Mouse (Mus musculus) limb, embryonic 11.5 days (tissue): ENCODE results near the gene Cldn18. TPM values are rescaled to one million over a fixed set of nuclear protein-coding genes. Genes with fewer than 3 reads are reported as not detected.

Source experiments
- ATAC-seq: fragments of 200-750 bp; cut with Nextera tagmentation; 2 replicates; pipeline ENCODE4 v1.8.0; 2017; ENCODE audit warnings: low read depth; ENCODE audit not compliant: insufficient number of reproducible peaks, low FRiP score, low TSS enrichment
- DNase-seq: peaks from one replicate; pipeline ENCODE4 v3.0.0-alpha.2; 2015; ENCODE audit warnings: low spot score
- H3K27ac ChIP-seq: fragments of 300-500 bp; sonication (generic); replicated peaks from 2 replicates; pipeline ENCODE4 v1.5.1; 2014; ENCODE audit warnings: low read depth, mild to moderate bottlenecking, low read length
- H3K27me3 ChIP-seq: fragments of 300-500 bp; sonication (generic); 2 replicates; pipeline ENCODE4 v1.6.1; 2014; ENCODE audit warnings: mild to moderate bottlenecking, low read length, mixed read lengths; ENCODE audit not compliant: control insufficient read depth, insufficient read depth
- H3K36me3 ChIP-seq: fragments of 300-500 bp; sonication (generic); 2 replicates; pipeline ENCODE4 v1.6.1; 2014; ENCODE audit warnings: mild to moderate bottlenecking, low read length, moderate library complexity, mixed read lengths; ENCODE audit not compliant: control insufficient read depth, insufficient read depth
- H3K4me1 ChIP-seq: fragments of 300-500 bp; sonication (generic); 2 replicates; pipeline ENCODE4 v1.6.1; 2014; ENCODE audit warnings: low read length, mixed read lengths; ENCODE audit not compliant: control insufficient read depth, insufficient read depth
- H3K4me2 ChIP-seq: fragments of 300-500 bp; sonication (generic); 2 replicates; pipeline ENCODE4 v1.6.1; 2014; ENCODE audit warnings: low read depth, mild to moderate bottlenecking, moderate library complexity; ENCODE audit not compliant: severe bottlenecking
- H3K4me3 ChIP-seq: fragments of 300-500 bp; sonication (generic); 2 replicates; pipeline ENCODE4 v1.5.1; 2014; ENCODE audit warnings: low read depth, low read length
- H3K9ac ChIP-seq: fragments of 300-500 bp; sonication (generic); 2 replicates; pipeline ENCODE4 v1.6.1; 2014; ENCODE audit warnings: mild to moderate bottlenecking, low read length
- H3K9me3 ChIP-seq: fragments of 300-500 bp; sonication (generic); 2 replicates; pipeline ENCODE4 v1.6.1; 2016; ENCODE audit warnings: low read length; ENCODE audit not compliant: control insufficient read depth
- WGBS: fragments of 180-500 bp; shearing (Covaris S2); extraction: QIAGEN DNeasy Blood & Tissue Kit; methylation state at CpG from one replicate; pipeline ENCODE4 v1.1.7; 2014; 5-methylcytosine and 5-hydroxymethylcytosine counted together
- polyA plus RNA-seq: library from polyadenylated mRNA; unstranded; fragments of >200 nt; fragmentation: Nextera tagmentation; extraction: Ambion mirVana; gene quantifications from 2 replicates; pipeline ENCODE4 v1.2.1, GENCODE M21; 2014

Cldn18 gene
- polyA plus RNA-seq, result not detected in 2 replicates

DNA sequence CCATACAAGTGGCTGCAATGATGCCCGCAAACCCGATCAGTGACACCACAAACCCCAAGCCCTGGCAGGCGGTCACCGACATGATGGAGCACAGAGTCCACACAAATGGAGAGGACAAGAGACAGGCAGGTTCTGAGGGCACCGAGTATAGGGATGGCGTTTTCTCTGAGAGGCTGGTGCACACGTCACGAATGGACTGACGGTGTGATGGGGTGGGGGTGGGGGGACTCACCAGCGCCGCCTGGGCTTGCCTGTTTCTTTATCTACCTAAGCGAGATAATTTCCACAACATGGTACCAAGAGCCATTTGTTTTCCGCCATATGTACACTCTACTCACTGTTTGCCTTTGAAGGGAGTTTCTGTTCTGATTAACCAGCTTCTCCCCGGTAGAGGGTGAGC lies at the start of gene Cldn18:
Cldn18 (minus strand) TSS at position 134 of the 400 bp plus-strand sequence.
- Histone ChIP-seq H3K4me3 (no peak within 1 kb of the TSS), H3K9me3 (no peaks in the 10 kb centered on the region), H3K4me2 (no peak within 1 kb of the TSS), H3K4me1 (no peaks in the 10 kb centered on the region), H3K36me3 (no peaks in the 10 kb centered on the region), H3K9ac (no peak within 1 kb of the TSS), H3K27ac (no peak within 1 kb of the TSS), H3K27me3 (no peaks in the 10 kb centered on the region)
- no peak for DNase-seq
- no peak for ATAC-seq
- 94% methylated on average over 14 of the region's 14 CpGs for WGBS

DNA sequence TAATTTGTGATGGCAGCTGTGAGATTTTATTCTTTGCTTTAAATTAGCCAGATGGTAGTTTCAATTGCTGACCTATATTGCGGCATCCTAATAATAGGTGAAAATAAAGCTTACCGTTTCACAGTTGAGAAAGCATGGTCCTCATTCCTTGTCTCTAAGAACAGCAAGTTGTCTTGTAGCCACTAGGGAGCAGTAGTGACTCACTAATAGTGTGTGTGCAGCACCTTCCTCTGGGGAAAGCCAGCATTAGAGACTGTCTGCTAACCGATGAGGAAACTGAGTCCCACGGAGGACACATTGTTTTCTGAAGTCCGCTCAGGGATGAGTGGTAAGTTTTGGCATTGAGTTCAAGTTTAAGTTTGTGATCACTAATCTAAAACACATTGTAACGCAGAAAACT lies 46.5 kb upstream of the Cldn18 start:
- peak; percentile 25 for DNase-seq
- Histone ChIP-seq H3K27me3 (no peaks in the 10 kb centered on the region), H3K4me1 (no peaks in the 10 kb centered on the region), H3K27ac (no peak overlapping the region), H3K9me3 (no peaks in the 10 kb centered on the region), H3K9ac (no peak overlapping the region), H3K36me3 (no peaks in the 10 kb centered on the region), H3K4me3 (no peak overlapping the region), H3K4me2 (no peak overlapping the region)
- WGBS, result 72% methylated on average over 6 of the region's 6 CpGs
- ATAC-seq, result no peak

DNA sequence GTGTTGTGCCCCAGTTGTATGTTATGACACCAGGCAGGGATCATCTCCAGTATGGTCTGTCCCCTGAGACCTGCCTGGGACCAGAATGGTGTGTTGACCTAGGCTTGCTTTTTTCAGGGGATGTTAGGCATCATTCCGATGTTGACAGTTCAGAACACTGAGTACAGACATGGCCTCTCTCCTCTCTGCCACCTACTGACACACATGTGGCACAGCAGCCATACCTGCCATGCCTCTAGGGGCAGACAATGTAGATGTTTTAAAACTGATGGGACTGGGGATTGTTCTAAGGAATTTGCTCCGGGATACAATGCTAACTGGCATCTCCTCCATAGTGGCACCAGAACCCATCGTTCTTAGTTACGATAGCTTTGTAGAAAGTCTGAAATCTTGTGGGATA lies 33.2 kb upstream of the Cldn18 start:
- Histone ChIP-seq H3K4me3 (no peak overlapping the region), H3K36me3 (no peaks in the 10 kb centered on the region), H3K9ac (no peak overlapping the region), H3K27ac (no peak overlapping the region), H3K9me3 (no peaks in the 10 kb centered on the region), H3K27me3 (no peaks in the 10 kb centered on the region), H3K4me1 (no peaks in the 10 kb centered on the region), H3K4me2 (no peak overlapping the region)
- ATAC-seq (no peak), DNase-seq (peak; percentile 22)
- WGBS, result 85% methylated on average over 4 of the region's 4 CpGs

DNA sequence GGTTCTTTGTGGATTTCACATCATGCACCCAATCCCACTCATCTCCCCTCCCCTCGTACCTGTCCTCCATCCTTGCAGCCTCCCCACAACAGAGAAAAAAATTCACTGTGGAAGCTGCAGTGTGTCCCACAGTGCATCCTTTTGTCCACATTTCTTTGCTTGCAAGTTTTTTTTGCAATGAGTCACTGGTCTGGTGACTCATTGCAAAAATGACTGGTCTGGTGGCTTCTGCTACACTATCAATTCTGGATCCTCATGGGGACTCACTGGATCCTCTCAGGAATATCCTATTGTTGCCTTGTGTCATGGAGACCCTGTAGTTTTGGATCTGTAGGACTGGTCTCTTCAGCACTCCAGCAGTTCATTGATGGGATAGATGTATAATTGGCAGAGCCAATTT lies 31.2 kb upstream of the Cldn18 start:
- Histone ChIP-seq H3K27me3 (no peaks in the 10 kb centered on the region), H3K27ac (no peak overlapping the region), H3K4me3 (no peak overlapping the region), H3K4me1 (no peaks in the 10 kb centered on the region), H3K9me3 (no peaks in the 10 kb centered on the region), H3K36me3 (no peaks in the 10 kb centered on the region), H3K9ac (no peak overlapping the region), H3K4me2 (no peak overlapping the region)
- DNase-seq (no peak), ATAC-seq (no peak)
- 54% methylated on average over 1 of the region's 1 CpGs for WGBS

DNA sequence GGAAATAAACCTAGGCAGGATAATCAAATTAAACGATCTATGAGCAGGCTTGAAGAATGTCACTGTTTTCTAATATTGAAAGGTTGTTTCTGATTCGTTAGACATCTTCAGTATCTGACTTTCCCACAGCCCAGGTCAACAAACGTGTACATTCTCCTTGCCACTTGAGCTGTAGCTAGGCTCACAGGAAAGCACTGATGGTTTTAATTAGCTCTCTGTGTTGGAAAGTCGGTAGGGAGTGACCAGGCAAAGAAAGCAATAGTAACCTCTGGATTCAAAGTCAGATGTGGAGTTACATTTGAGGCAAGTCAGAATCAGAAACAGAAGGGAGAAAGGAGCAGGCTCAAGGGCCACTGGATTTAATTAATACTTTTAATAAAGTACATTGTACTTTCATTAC lies 30.7 kb upstream of the Cldn18 start:
- DNase-seq (no peak), ATAC-seq (no peak)
- H3K36me3 ChIP-seq, result no peaks in the 10 kb centered on the region
- no peaks in the 10 kb centered on the region for H3K4me1 ChIP-seq
- no peaks in the 10 kb centered on the region for H3K9me3 ChIP-seq
- no peak overlapping the region for H3K4me3 ChIP-seq
- H3K4me2 ChIP-seq, result no peak overlapping the region
- no peaks in the 10 kb centered on the region for H3K27me3 ChIP-seq
- no peak overlapping the region for H3K27ac ChIP-seq
- H3K9ac ChIP-seq, result no peak overlapping the region
- 23% methylated on average over 4 of the region's 4 CpGs for WGBS

DNA sequence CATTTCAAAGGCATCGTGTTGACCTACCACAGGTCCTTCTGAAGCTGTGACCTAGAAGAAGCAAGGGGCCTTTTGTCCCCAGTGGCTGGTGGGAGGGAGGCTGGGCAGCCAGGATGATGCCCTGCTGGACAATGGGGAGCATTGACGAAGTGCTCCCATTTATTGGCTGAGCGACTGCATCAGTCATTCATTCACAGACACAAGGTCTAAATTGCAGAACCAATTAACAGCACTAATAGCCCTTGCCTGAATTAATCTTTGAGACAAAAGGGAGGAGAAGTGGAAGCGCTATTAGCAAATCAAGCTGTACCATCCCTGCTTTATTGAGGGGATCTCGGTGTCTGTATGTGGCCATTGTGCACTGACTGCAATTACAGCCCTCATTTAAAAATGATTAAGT lies 27.5 kb upstream of the Cldn18 start:
- Histone ChIP-seq H3K4me3 (no peak overlapping the region), H3K4me2 (no peak overlapping the region), H3K9ac (no peak overlapping the region), H3K36me3 (no peaks in the 10 kb centered on the region), H3K27me3 (no peaks in the 10 kb centered on the region), H3K9me3 (no peaks in the 10 kb centered on the region), H3K4me1 (no peaks in the 10 kb centered on the region), H3K27ac (no peak overlapping the region)
- ATAC-seq (no peak), DNase-seq (no peak)
- 87% methylated on average over 5 of the region's 5 CpGs for WGBS

DNA sequence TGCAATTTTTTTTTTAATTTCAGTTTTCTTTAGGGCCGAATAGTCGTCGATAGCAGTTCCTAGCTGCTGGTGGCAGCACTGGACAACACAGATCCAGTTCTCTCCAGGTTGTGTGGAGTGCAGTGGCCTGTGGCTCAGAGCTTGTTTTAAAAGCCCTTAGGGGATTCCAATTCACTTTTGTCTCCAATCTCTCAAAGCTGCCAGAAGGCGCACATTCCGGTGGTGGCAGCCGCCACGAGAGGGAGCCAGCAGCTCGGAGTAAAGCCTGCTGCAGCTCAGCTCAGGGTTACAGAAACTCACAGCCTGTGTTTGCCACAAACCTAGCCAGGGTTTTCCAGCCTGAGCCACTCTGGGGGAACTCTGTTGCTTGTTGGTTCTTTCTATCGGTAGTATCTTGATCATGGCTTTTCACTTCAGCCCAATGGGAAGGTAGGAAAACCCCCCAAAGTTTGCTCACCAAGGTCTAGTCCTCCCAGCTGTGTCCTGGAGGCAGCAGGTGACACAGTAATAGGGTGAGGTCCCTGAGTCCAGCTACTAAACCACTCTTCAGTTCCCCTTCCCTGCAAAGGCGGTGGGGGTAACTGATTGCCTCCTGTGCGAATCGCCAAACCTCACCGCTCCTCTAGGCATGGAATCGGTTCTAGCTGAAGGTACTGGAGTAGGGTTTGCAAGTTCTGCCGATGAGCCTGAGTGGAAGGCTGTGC lies 13.0 kb upstream of the Cldn18 start:
- WGBS, result 37% methylated on average over 15 of the region's 15 CpGs
- ATAC-seq (peak; percentile 82), DNase-seq (peak; percentile 91)
- Histone ChIP-seq H3K4me1 (no peaks in the 10 kb centered on the region), H3K27ac (no peak overlapping the region), H3K4me3 (no peak overlapping the region), H3K27me3 (no peaks in the 10 kb centered on the region), H3K4me2 (no peak overlapping the region), H3K9ac (no peak overlapping the region), H3K9me3 (peaks cover 2% of the 10 kb centered on the region; the same call in 1 of the 2 replicates), H3K36me3 (no peaks in the 10 kb centered on the region)

DNA sequence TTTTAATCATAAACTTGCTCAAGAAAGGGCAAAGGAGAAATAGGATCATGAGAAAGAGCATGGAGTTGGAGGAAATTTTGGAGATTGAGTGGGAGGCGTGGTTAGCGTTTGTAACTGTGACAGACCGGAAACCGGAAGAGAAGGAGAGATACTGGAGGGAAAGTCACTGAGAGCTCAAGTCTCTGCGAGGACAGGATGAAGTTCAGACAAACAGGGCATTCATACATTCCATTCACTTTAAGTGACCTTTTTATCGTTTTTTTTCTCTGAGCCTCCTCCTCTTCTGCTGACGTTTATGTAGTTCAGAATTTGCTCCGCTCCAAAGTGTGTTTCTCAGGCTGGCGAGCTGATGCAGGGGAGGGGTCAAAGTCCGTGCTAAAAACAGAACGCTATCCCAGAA lies 10.8 kb upstream of the Cldn18 start:
- DNase-seq (no peak), ATAC-seq (no peak)
- no peaks in the 10 kb centered on the region for H3K4me1 ChIP-seq
- H3K36me3 ChIP-seq, result no peaks in the 10 kb centered on the region
- H3K9ac ChIP-seq, result no peak overlapping the region
- H3K4me2 ChIP-seq, result no peak overlapping the region
- no peak overlapping the region for H3K4me3 ChIP-seq
- H3K27ac ChIP-seq, result no peak overlapping the region
- no peaks in the 10 kb centered on the region for H3K9me3 ChIP-seq
- no peaks in the 10 kb centered on the region for H3K27me3 ChIP-seq
- WGBS, result 74% methylated on average over 11 of the region's 11 CpGs

DNA sequence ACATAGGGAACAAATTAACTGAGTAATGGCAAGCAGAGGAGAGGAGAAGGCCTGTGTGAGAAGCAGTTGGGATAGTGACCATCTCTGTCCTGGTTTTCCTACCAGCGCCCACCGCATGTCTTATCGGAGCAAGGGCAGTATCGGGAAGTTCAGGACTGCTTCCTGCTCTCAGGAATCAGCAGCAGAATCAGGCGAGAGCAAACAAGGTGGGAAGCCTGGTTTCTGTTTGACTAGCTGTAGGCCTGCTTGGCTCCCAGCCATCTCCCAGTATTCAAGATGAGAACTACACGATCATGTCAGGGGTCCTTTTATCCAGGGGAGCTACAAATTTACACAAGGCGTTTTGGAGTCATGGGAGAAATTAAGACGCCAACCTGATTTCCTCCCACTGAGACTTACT lies 8.2 kb upstream of the Cldn18 start:
- no peak for ATAC-seq
- H3K9me3 ChIP-seq, result no peaks in the 10 kb centered on the region
- DNase-seq, result no peak
- WGBS, result 87% methylated on average over 8 of the region's 8 CpGs
- H3K4me2 ChIP-seq, result no peak overlapping the region
- no peak overlapping the region for H3K27ac ChIP-seq
- H3K4me3 ChIP-seq, result no peak overlapping the region
- H3K9ac ChIP-seq, result no peak overlapping the region
- H3K4me1 ChIP-seq, result no peaks in the 10 kb centered on the region
- H3K27me3 ChIP-seq, result no peaks in the 10 kb centered on the region
- no peaks in the 10 kb centered on the region for H3K36me3 ChIP-seq
